Mouse (Mus musculus): ENCODE data around the gene Gli3.

The Gli3 gene

GRCm38 (mm10) chr13:15462830-15463491 is at the start of gene Gli3:
Gene Gli3, plus strand, starts transcription at chr13:15463235.
- DNase-seq (ENCODE audit: extremely low read depth, low read depth, low spot score), result no peak

GRCm38 (mm10) chr13:15421182-15421750 is 41.8 kb upstream of the Gli3 start:
- no peak for DNase-seq (ENCODE audit: extremely low read depth, low read depth, low spot score)

GRCm38 (mm10) chr13:15442002-15442401 is 21.0 kb upstream of the Gli3 start:
- DNase-seq (ENCODE audit: extremely low read depth, low read depth, low spot score), result no peak

GRCm38 (mm10) chr13:15444312-15444711 is 18.7 kb upstream of the Gli3 start:
- DNase-seq (ENCODE audit: extremely low read depth, low read depth, low spot score), result no peak

GRCm38 (mm10) chr13:15445591-15445990 is 17.4 kb upstream of the Gli3 start:
- DNase-seq (ENCODE audit: extremely low read depth, low read depth, low spot score), result no peak

GRCm38 (mm10) chr13:15446004-15446403 is 17.0 kb upstream of the Gli3 start:
- no peak for DNase-seq (ENCODE audit: extremely low read depth, low read depth, low spot score)

- DNase-seq (ENCODE audit: extremely low read depth, low read depth, low spot score), result no peak
Observed at GRCm38 (mm10) chr13:15446782-15447564, 16.1 kb upstream of the Gli3 start.

- DNase-seq (ENCODE audit: extremely low read depth, low read depth, low spot score), result no peak
Observed at GRCm38 (mm10) chr13:15450941-15451340, 12.1 kb upstream of the Gli3 start.

- no peak for DNase-seq (ENCODE audit: extremely low read depth, low read depth, low spot score)
Observed at GRCm38 (mm10) chr13:15457841-15458240, 5.2 kb upstream of the Gli3 start.

- DNase-seq (ENCODE audit: extremely low read depth, low read depth, low spot score), result no peak
Observed at GRCm38 (mm10) chr13:15461926-15462325, 1.1 kb upstream of the Gli3 start.

GRCm38 (mm10) chr13:15463492-15464080 is 551 bp downstream of the Gli3 start:
- DNase-seq (ENCODE audit: extremely low read depth, low read depth, low spot score), result no peak

GRCm38 (mm10) chr13:15464081-15464526 is 1.1 kb downstream of the Gli3 start:
- DNase-seq (ENCODE audit: extremely low read depth, low read depth, low spot score), result no peak

- no peak for DNase-seq (ENCODE audit: extremely low read depth, low read depth, low spot score)
Observed at GRCm38 (mm10) chr13:15464741-15465250, 1.8 kb downstream of the Gli3 start.

GRCm38 (mm10) chr13:15466496-15466895 is 3.5 kb downstream of the Gli3 start:
- no peak for DNase-seq (ENCODE audit: extremely low read depth, low read depth, low spot score)

GRCm38 (mm10) chr13:15467409-15467808 is 4.4 kb downstream of the Gli3 start:
- no peak for DNase-seq (ENCODE audit: extremely low read depth, low read depth, low spot score)

GRCm38 (mm10) chr13:15468421-15468820 is 5.4 kb downstream of the Gli3 start:
- DNase-seq (ENCODE audit: extremely low read depth, low read depth, low spot score), result no peak

GRCm38 (mm10) chr13:15470056-15470455 is 7.0 kb downstream of the Gli3 start:
- DNase-seq (ENCODE audit: extremely low read depth, low read depth, low spot score), result no peak

- DNase-seq (ENCODE audit: extremely low read depth, low read depth, low spot score), result no peak
Observed at GRCm38 (mm10) chr13:15472712-15473111, 9.7 kb downstream of the Gli3 start.

- DNase-seq (ENCODE audit: extremely low read depth, low read depth, low spot score), result no peak
Observed at GRCm38 (mm10) chr13:15474393-15474792, 11.4 kb downstream of the Gli3 start.

- DNase-seq (ENCODE audit: extremely low read depth, low read depth, low spot score), result no peak
Observed at GRCm38 (mm10) chr13:15486033-15486891, 23.2 kb downstream of the Gli3 start.

All from fat pad, adult 2 months (tissue).